Mouse (Mus musculus) intestine, postnatal 0 days (tissue): ENCODE measurements around the gene Tmem189. TPM values are rescaled to one million over a fixed set of nuclear protein-coding genes. Genes with fewer than 3 reads are reported as not detected.

Experiments
- ATAC-seq: fragments of 200-750 bp; cut with Nextera tagmentation; 2 replicates; pipeline ENCODE4 v1.8.0; 2017; ENCODE audit warnings: mild to moderate bottlenecking, moderate TSS enrichment, moderate library complexity
- H3K27ac ChIP-seq: fragments of 300-500 bp; sonication (generic); 2 replicates; pipeline ENCODE4 v1.5.1; 2014; ENCODE audit warnings: mild to moderate bottlenecking, low read depth, low read length, moderate library complexity
- H3K27me3 ChIP-seq: fragments of 300-500 bp; sonication (generic); replicated peaks from 2 replicates; pipeline ENCODE4 v1.6.1; 2014; ENCODE audit warnings: low read length, mixed read lengths; ENCODE audit not compliant: control insufficient read depth, insufficient read depth
- H3K36me3 ChIP-seq: fragments of 300-500 bp; sonication (generic); 2 replicates; pipeline ENCODE4 v1.6.1; 2014; ENCODE audit warnings: mild to moderate bottlenecking, moderate library complexity; ENCODE audit not compliant: control insufficient read depth, insufficient read depth
- H3K4me1 ChIP-seq: fragments of 300-500 bp; sonication (generic); replicated peaks from 2 replicates; pipeline ENCODE4 v1.6.1; 2014; ENCODE audit warnings: antibody characterized with exemption, low read length, mixed read lengths; ENCODE audit not compliant: control insufficient read depth, insufficient read depth
- H3K4me2 ChIP-seq: fragments of 300-500 bp; sonication (generic); replicated peaks from 2 replicates; pipeline ENCODE4 v1.6.1; 2014; ENCODE audit warnings: low read depth, mild to moderate bottlenecking, moderate library complexity
- H3K4me3 ChIP-seq: fragments of 300-500 bp; sonication (generic); 2 replicates; pipeline ENCODE4 v1.5.1; 2014; ENCODE audit warnings: low read depth, low read length
- H3K9ac ChIP-seq: fragments of 300-500 bp; sonication (generic); 2 replicates; pipeline ENCODE4 v1.6.1; 2014; ENCODE audit warnings: mild to moderate bottlenecking, low read depth, low read length
- H3K9me3 ChIP-seq: fragments of 300-500 bp; sonication (generic); 2 replicates; pipeline ENCODE4 v1.6.1; 2016; ENCODE audit warnings: mixed run types; ENCODE audit not compliant: control insufficient read depth
- CTCF ChIP-seq: sonication (generic); IDR thresholded peaks from 2 replicates; pipeline ENCODE4 v1.5.1; 2016; ENCODE audit warnings: low read depth, mild to moderate bottlenecking, control low read depth, antibody characterized with exemption, moderate library complexity
- WGBS: fragments of 180-500 bp; shearing (Covaris S2); extraction: QIAGEN DNeasy Blood & Tissue Kit; methylation state at CpG from one replicate; pipeline ENCODE4 v1.1.7; 2014; 5-methylcytosine and 5-hydroxymethylcytosine counted together
- polyA plus RNA-seq: library from polyadenylated mRNA; unstranded; fragments of >200 nt; fragmentation: Nextera tagmentation; extraction: Ambion mirVana; gene quantifications from 2 replicates; pipeline ENCODE4 v1.2.1, GENCODE M21; 2015

Tmem189 gene
- polyA plus RNA-seq, 1 experiment from 2014 or later, result 26.8 TPM

- Histone ChIP-seq H3K4me2 (no peak overlapping the region), H3K36me3 (no peaks in the 10 kb centered on the region), H3K27me3 (no peaks in the 10 kb centered on the region), H3K9me3 (no peaks in the 10 kb centered on the region), H3K9ac (no peak overlapping the region), H3K27ac (no peak overlapping the region), H3K4me3 (no peak overlapping the region), H3K4me1 (no peaks in the 10 kb centered on the region)
- no peak for ATAC-seq
- WGBS, result 63% methylated on average over 3 of the region's 3 CpGs
- TF ChIP-seq CTCF, result no peak
These were observed 5.9 kb downstream of the Tmem189 start for GRCm38 (mm10) chr2:167683721-167684120.

- no peaks in the 10 kb centered on the region for H3K27me3 ChIP-seq
- no peak overlapping the region for H3K9ac ChIP-seq
- ATAC-seq, result no peak
- 65% methylated on average over 5 of the region's 5 CpGs for WGBS
- H3K27ac ChIP-seq, result no peak overlapping the region
- H3K4me3 ChIP-seq, result no peak overlapping the region
- H3K4me2 ChIP-seq, result no peak overlapping the region
- no peaks in the 10 kb centered on the region for H3K36me3 ChIP-seq
- no peaks in the 10 kb centered on the region for H3K9me3 ChIP-seq
- TF ChIP-seq CTCF, result peak; percentile 77
- no peaks in the 10 kb centered on the region for H3K4me1 ChIP-seq
These were observed 9.0 kb downstream of the Tmem189 start for GRCm38 (mm10) chr2:167680657-167681056.

DNA sequence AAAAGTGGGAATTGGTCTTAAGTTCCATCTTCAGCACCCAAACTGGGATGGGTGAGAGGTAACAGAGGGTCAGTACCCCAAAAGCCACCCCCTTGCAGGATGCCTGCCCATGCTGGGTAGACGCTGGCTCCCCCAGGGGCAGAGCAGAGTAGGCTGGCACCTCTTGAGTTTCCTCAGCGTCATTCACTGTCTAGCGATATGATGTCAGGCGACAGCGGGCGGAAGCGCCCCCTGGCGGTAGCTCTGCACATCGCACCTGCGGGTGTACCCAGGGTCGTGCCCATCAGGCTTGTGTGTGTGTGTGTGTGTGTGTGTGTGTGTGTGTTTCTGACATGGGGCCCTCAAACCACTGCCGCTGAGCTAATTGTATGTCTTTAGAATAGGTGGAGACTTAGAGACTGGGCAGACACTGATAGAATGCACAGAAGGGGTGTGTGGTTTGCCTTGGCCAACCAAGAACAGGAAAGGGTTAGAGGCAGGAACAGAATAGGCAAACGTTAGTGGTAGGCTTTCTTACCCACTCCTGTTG, 9.7 kb downstream of the Tmem189 start:
- TF ChIP-seq CTCF, result peak; percentile 99
- no peaks in the 10 kb centered on the region for H3K4me1 ChIP-seq
- 3% methylated on average over 13 of the region's 13 CpGs for WGBS
- no peak overlapping the region for H3K4me2 ChIP-seq
- H3K4me3 ChIP-seq, result no peak overlapping the region
- peak; percentile 68 for ATAC-seq
- no peaks in the 10 kb centered on the region for H3K27me3 ChIP-seq
- H3K27ac ChIP-seq, result no peak overlapping the region
- no peak overlapping the region for H3K9ac ChIP-seq
- H3K36me3 ChIP-seq, result no peaks in the 10 kb centered on the region
- no peaks in the 10 kb centered on the region for H3K9me3 ChIP-seq

DNA sequence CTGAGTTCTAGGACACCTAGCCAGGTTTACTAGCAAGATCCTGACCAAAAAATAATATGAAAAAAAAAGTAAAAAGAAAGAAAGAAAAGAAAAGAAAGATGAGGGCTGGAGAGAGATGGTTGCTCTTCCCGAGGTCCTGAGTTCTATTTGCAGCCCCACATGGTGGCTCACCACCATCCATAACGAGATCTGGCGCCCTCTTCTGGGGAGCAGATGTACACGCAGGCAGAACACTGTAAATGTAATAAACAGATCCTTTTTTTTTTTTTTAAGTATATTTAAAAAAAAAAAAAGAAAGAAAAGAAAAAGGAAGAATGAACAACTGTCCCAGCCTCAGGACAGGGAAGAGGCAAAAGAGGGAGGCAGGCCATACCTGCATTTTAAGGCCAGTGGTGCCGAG, 11.0 kb downstream of the Tmem189 start:
- no peak for ATAC-seq
- 55% methylated on average over 5 of the region's 5 CpGs for WGBS
- Histone ChIP-seq H3K9me3 (no peaks in the 10 kb centered on the region), H3K9ac (no peak overlapping the region), H3K36me3 (no peaks in the 10 kb centered on the region), H3K27ac (no peak overlapping the region), H3K4me1 (no peaks in the 10 kb centered on the region), H3K4me3 (no peak overlapping the region), H3K27me3 (no peaks in the 10 kb centered on the region), H3K4me2 (no peak overlapping the region)
- peak; percentile 60 for TF ChIP-seq CTCF

GRCm38 (mm10) chr2:167675120-167675909, 14.3 kb downstream of the Tmem189 start:
- Histone ChIP-seq H3K4me3 (no peak overlapping the region), H3K27me3 (no peaks in the 10 kb centered on the region), H3K36me3 (no peaks in the 10 kb centered on the region), H3K9me3 (no peaks in the 10 kb centered on the region), H3K4me2 (no peak overlapping the region), H3K27ac (no peak overlapping the region), H3K9ac (no peak overlapping the region), H3K4me1 (no peaks in the 10 kb centered on the region)
- TF ChIP-seq CTCF, result peak; percentile 81
- 40% methylated on average over 14 of the region's 14 CpGs for WGBS
- ATAC-seq, result no peak

GRCm38 (mm10) chr2:167672212-167672685, 17.4 kb downstream of the Tmem189 start:
- Histone ChIP-seq H3K27me3 (no peaks in the 10 kb centered on the region), H3K27ac (no peak overlapping the region), H3K9me3 (no peaks in the 10 kb centered on the region), H3K4me2 (peak overlapping the region; percentile 35; the same call in 1 of the 2 replicates), H3K4me3 (no peak overlapping the region), H3K4me1 (no peaks in the 10 kb centered on the region), H3K9ac (no peak overlapping the region), H3K36me3 (no peaks in the 10 kb centered on the region)
- WGBS, result 38% methylated on average over 13 of the region's 13 CpGs
- ATAC-seq, result no peak
- no peak for TF ChIP-seq CTCF
